Mouse (Mus musculus): ENCODE results near the gene Rgs17. TPM values are rescaled to one million over a fixed set of nuclear protein-coding genes. Genes with fewer than 3 reads are reported as not detected.

The Rgs17 gene
- polyA plus RNA-seq, 1 experiment: 0.07 TPM

DNA sequence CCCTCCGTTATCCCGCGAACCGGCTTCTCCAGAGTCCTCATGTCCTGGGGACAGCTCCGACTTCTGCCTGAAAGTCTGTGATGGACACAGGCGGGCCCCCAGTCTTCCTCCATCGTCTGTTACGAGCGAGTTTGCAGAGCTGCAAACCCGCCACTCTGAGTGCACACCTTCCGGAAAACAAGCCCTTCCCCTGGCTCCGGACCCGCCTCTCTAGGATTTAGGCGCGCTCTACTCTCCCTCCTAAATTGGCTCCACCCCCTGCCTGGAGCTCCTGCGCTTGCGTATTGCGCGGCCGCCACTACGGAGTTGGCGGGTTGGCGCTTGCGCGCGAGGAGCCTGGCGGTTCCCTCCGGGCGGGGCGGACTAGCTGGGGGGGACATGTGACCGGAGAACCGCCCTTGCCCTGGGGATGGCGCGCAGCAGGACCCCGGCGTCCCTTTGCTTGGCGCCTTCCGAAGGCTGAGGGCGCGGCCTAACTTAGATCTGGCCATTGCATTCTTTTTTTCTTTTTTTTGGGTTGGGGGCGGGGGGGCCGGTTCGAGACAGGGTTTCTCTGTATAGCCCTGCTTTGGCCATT is 116.4 kb downstream of the Rgs17 start:
- TF ChIP-seq POLR2A (IDR thresholded peaks at IDR 0.05; ENCODE audit: borderline replicate concordance, low read depth, low read length): no peak
- TF ChIP-seq CTCF (IDR thresholded peaks at IDR 0.05; ENCODE audit: low read depth, low read length): no peak
- peak overlapping the region; percentile 73 for H3K4me3 ChIP-seq (ENCODE audit: insufficient read depth, low read length)
- peak overlapping the region; percentile 91 for H3K27ac ChIP-seq (ENCODE audit: insufficient read depth, low read depth, low read length)
- H3K4me1 ChIP-seq (ENCODE audit: control insufficient read depth, insufficient read depth, low read length): peaks cover 19% of the 10 kb centered on the region

GRCm38 (mm10) chr10:5805243-5805730 is 116.9 kb downstream of the Rgs17 start, which contains the start of gene Fbxo5:
TSS of gene Fbxo5 (minus strand) at chr10:5805600.
- Histone ChIP-seq H3K27ac (ENCODE audit: insufficient read depth, low read depth, low read length) (peak within 1 kb of the TSS; percentile 91), H3K4me1 (ENCODE audit: control insufficient read depth, insufficient read depth, low read length) (peaks cover 20% of the 10 kb centered on the region), H3K4me3 (ENCODE audit: insufficient read depth, low read length) (peak within 1 kb of the TSS; percentile 95)
- TF ChIP-seq POLR2A (IDR thresholded peaks at IDR 0.05; ENCODE audit: borderline replicate concordance, low read depth, low read length): no peak
- TF ChIP-seq CTCF (IDR thresholded peaks at IDR 0.05; ENCODE audit: low read depth, low read length): no peak

DNA sequence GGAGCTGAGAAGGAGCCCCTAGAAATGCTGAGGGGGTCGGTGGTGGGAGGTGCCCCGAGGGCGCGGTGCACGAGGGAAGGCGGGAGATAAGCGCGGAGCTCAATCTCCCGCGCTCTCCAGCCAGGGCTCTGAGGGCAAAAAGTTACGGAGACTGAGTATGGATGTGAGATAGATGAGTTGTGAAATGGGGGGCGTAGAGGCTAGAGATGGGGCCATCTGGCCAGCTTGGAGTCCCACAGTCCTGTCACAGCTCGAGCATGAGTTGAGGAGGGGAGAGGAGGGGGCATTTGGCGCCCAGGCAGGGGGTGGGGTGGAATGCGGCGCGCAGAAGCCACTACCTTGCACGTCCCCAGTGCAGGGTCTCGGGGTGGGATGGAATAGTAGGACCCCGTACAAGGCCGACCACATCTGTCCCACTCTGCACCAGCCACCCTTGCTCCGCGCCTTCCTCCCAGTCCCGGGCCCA is 117.5 kb downstream of the Rgs17 start:
- H3K27ac ChIP-seq (ENCODE audit: insufficient read depth, low read depth, low read length): peak overlapping the region; percentile 72
- H3K4me3 ChIP-seq (ENCODE audit: insufficient read depth, low read length): peak overlapping the region; percentile 95
- H3K4me1 ChIP-seq (ENCODE audit: control insufficient read depth, insufficient read depth, low read length): peaks cover 20% of the 10 kb centered on the region
- TF ChIP-seq CTCF (IDR thresholded peaks at IDR 0.05; ENCODE audit: low read depth, low read length) (no peak), POLR2A (IDR thresholded peaks at IDR 0.05; ENCODE audit: borderline replicate concordance, low read depth, low read length) (no peak)

DNA sequence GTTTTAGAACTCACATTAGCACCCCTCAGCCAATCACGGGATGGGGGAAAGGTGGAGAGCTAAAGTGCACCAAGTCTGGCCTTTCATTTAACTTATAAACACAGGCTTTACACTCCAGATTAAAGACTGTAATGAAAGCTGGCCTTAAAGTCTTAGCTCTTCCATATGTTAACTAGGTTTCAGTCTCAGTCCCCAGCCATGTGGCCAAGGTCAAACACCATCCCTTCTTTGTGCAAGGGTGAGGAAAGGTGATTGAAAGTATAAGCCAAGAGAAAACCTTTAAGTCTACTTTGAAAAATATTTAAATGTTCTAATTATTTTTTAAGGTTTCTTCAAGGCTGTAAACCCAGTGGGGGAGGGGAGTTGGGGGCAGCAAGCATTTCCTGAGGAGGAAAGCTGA is 118.5 kb downstream of the Rgs17 start:
- Histone ChIP-seq H3K27ac (ENCODE audit: insufficient read depth, low read depth, low read length) (no peak overlapping the region), H3K4me3 (ENCODE audit: insufficient read depth, low read length) (peak overlapping the region; percentile 61)
- TF ChIP-seq CTCF (IDR thresholded peaks at IDR 0.05; ENCODE audit: low read depth, low read length) (no peak), POLR2A (IDR thresholded peaks at IDR 0.05; ENCODE audit: borderline replicate concordance, low read depth, low read length) (no peak)

GRCm38 (mm10) chr10:5802866-5803265 is 119.3 kb downstream of the Rgs17 start:
- H3K4me3 ChIP-seq (ENCODE audit: insufficient read depth, low read length): peak overlapping the region; percentile 54
- no peak overlapping the region for H3K27ac ChIP-seq (ENCODE audit: insufficient read depth, low read depth, low read length)
- no peak for TF ChIP-seq CTCF (IDR thresholded peaks at IDR 0.05; ENCODE audit: low read depth, low read length)
- no peak for TF ChIP-seq POLR2A (IDR thresholded peaks at IDR 0.05; ENCODE audit: borderline replicate concordance, low read depth, low read length)
- H3K4me1 ChIP-seq (ENCODE audit: control insufficient read depth, insufficient read depth, low read length): peaks cover 17% of the 10 kb centered on the region

More for the DNA sequence above, 118.5 kb downstream of the Rgs17 start:
- peaks cover 20% of the 10 kb centered on the region for H3K4me1 ChIP-seq (ENCODE audit: control insufficient read depth, insufficient read depth, low read length)

DNA sequence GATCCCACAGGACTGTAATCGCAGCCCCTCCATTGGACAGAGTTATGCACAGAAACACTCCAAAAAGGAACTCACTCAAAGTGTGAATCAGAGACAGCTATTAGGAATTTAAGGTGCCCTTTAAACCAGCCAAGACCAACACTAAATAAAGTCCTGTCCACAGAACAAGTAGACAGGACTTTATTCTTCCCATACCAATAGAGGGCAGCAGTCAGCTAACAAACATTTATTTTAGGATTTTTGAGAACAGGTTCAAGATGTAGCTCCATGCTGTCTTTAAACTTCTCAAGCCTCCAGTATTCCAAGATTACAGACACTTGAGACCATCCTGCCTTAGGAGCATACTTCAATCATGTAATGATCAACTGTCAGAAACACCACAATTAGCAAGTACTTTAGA is 121.7 kb downstream of the Rgs17 start:
- H3K4me1 ChIP-seq (ENCODE audit: control insufficient read depth, insufficient read depth, low read length): peaks cover 12% of the 10 kb centered on the region
- H3K27ac ChIP-seq (ENCODE audit: insufficient read depth, low read depth, low read length): no peak overlapping the region
- no peak for TF ChIP-seq CTCF (IDR thresholded peaks at IDR 0.05; ENCODE audit: low read depth, low read length)
- no peak for TF ChIP-seq POLR2A (IDR thresholded peaks at IDR 0.05; ENCODE audit: borderline replicate concordance, low read depth, low read length)
- no peak overlapping the region for H3K4me3 ChIP-seq (ENCODE audit: insufficient read depth, low read length)

GRCm38 (mm10) chr10:5798069-5798468 is 124.1 kb downstream of the Rgs17 start:
- H3K4me3 ChIP-seq (ENCODE audit: insufficient read depth, low read length): no peak overlapping the region
- peaks cover 8% of the 10 kb centered on the region for H3K4me1 ChIP-seq (ENCODE audit: control insufficient read depth, insufficient read depth, low read length)
- no peak overlapping the region for H3K27ac ChIP-seq (ENCODE audit: insufficient read depth, low read depth, low read length)
- no peak for TF ChIP-seq CTCF (IDR thresholded peaks at IDR 0.05; ENCODE audit: low read depth, low read length)

GRCm38 (mm10) chr10:5790657-5791056 is 131.5 kb downstream of the Rgs17 start:
- H3K27ac ChIP-seq (ENCODE audit: insufficient read depth, low read depth, low read length): no peak overlapping the region
- no peak overlapping the region for H3K4me3 ChIP-seq (ENCODE audit: insufficient read depth, low read length)
- H3K4me1 ChIP-seq (ENCODE audit: control insufficient read depth, insufficient read depth, low read length): no peaks in the 10 kb centered on the region
- TF ChIP-seq POLR2A (IDR thresholded peaks at IDR 0.05; ENCODE audit: borderline replicate concordance, low read depth, low read length): no peak
- TF ChIP-seq CTCF (IDR thresholded peaks at IDR 0.05; ENCODE audit: low read depth, low read length): no peak

GRCm38 (mm10) chr10:5786923-5787322 is 135.3 kb downstream of the Rgs17 start:
- no peak overlapping the region for H3K4me3 ChIP-seq (ENCODE audit: insufficient read depth, low read length)
- no peak overlapping the region for H3K27ac ChIP-seq (ENCODE audit: insufficient read depth, low read depth, low read length)
- TF ChIP-seq CTCF (IDR thresholded peaks at IDR 0.05; ENCODE audit: low read depth, low read length) (0 out of 2 replicates have a peak, but pooled peaks have one; percentile 21), POLR2A (IDR thresholded peaks at IDR 0.05; ENCODE audit: borderline replicate concordance, low read depth, low read length) (no peak)
- no peaks in the 10 kb centered on the region for H3K4me1 ChIP-seq (ENCODE audit: control insufficient read depth, insufficient read depth, low read length)

Other genes starting within 250 kb of the Rgs17 start
- gene Fbxo5, start 116.8 kb downstream of the Rgs17 start, polyA plus RNA-seq (2012; ENCODE audit: insufficient read depth, insufficient read length, missing spikeins): 23.1 and 26.2 TPM in 2 replicates
- gene Mtrf1l, start 98.5 kb downstream of the Rgs17 start, polyA plus RNA-seq (2012; ENCODE audit: insufficient read depth, insufficient read length, missing spikeins): 14.4 and 16.4 TPM in 2 replicates